Comparison of ENCODE assay signal across 21 mouse cellular contexts in the genomic region with DNA sequence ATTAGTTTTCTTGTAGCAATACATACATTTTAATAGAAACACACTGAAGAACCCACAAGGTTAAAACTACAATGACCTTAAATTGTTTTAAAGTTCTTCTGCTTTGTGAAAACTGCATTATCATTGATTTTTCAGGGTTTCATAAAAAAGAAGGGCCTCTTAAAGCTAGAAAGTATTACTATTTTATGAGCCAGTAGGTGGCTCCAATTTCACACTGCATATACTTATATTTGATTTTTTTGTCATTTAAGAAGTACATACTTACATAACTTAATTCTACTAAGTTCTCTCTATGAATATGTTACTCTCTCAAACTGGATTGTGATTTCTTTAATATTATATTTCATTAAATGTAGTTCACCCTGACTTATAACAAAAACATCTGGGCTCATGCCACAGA.
DNase-seq lines count a peak whose midpoint lies in the region; ATAC-seq and TF ChIP-seq lines count a peak whose summit lies in the region.
"Had no signal": no experiment of that assay in that cellular context is flagged by ENCODE, and none has a peak within 500 bp of the region (broad histone marks: within the 10 kb centered on the region; RNA-seq: fewer than 3 reads in every experiment).

No protein-coding gene starts in this region.

- H3K4me3 ChIP-seq in hindbrain, postnatal 0 days (ENCODE audit: low read length), result no peak overlapping the region
- no peak overlapping the region for H3K4me3 ChIP-seq in hindbrain, embryonic 16.5 days (ENCODE audit: low read length)
- H3K4me3 ChIP-seq in lung, postnatal 0 days (ENCODE audit: low read depth, low read length), result no peak overlapping the region
- H3K4me3 ChIP-seq in stomach, postnatal 0 days (ENCODE audit: low read depth, low read length), result no peak overlapping the region
- H3K4me3 ChIP-seq: forebrain, embryonic 15.5 days; hindbrain, embryonic 15.5 days; limb, embryonic 15.5 days; neural tube, embryonic 12.5 days had no signal

- TF ChIP-seq EP300 in lung, postnatal 0 days (IDR thresholded peaks at IDR 0.05), result no peak
- TF ChIP-seq EP300 in stomach, postnatal 0 days (optimal IDR thresholded peaks at IDR 0.05), result no peak

- DNase-seq in hindbrain, postnatal 0 days (ENCODE audit: low spot score), result peak; percentile 26
- DNase-seq in lung, postnatal 0 days (ENCODE audit: low spot score), result peak; percentile 9
- DNase-seq in lung, adult 18-20 months, result no peak
- DNase-seq in NIH3T3 (ENCODE audit: low read depth), result peak; percentile 59
- DNase-seq in stomach, postnatal 0 days (ENCODE audit: low spot score), result no peak
- no peak for DNase-seq in right cerebral cortex, postnatal 10 days (ENCODE audit: low spot score in 2 of 2)
- DNase-seq: adrenal gland, postnatal 25 days; cerebellum, adult 9-11 months; gastrocnemius, postnatal 36 days; heart, postnatal 36 days; kidney, adult 8-10 months; kidney, postnatal 36 days; thymus, postnatal 4 days had no signal

- no peaks in the 10 kb centered on the region for H3K27me3 ChIP-seq in hindbrain, postnatal 0 days (ENCODE audit: insufficient read depth, low read length)
- H3K27me3 ChIP-seq in hindbrain, embryonic 16.5 days (replicated peaks; ENCODE audit: control insufficient read depth, insufficient read depth, low read length), result no peaks in the 10 kb centered on the region
- H3K27me3 ChIP-seq in lung, postnatal 0 days (replicated peaks; ENCODE audit: insufficient read depth, low read length), result no peaks in the 10 kb centered on the region
- H3K27me3 ChIP-seq in stomach, postnatal 0 days (ENCODE audit: control insufficient read depth, insufficient read depth, low read length), result no peaks in the 10 kb centered on the region
- H3K27me3 ChIP-seq: forebrain, embryonic 15.5 days; hindbrain, embryonic 15.5 days; limb, embryonic 15.5 days; neural tube, embryonic 12.5 days; Patski had no signal

- H3K9me3 ChIP-seq in hindbrain, postnatal 0 days (ENCODE audit: low read length), result no peaks in the 10 kb centered on the region
- H3K9me3 ChIP-seq in hindbrain, embryonic 16.5 days (ENCODE audit: control insufficient read depth, low read length), result no peaks in the 10 kb centered on the region; the same call in 1 of the 2 replicates
- no peaks in the 10 kb centered on the region for H3K9me3 ChIP-seq in lung, postnatal 0 days (ENCODE audit: low read length)
- H3K9me3 ChIP-seq in stomach, postnatal 0 days (ENCODE audit: control insufficient read depth, low read length), result no peaks in the 10 kb centered on the region
- H3K9me3 ChIP-seq: forebrain, embryonic 15.5 days; hindbrain, embryonic 15.5 days; neural tube, embryonic 12.5 days had no signal

- peak; percentile 41 for TF ChIP-seq CTCF in hindbrain, postnatal 0 days (IDR thresholded peaks at IDR 0.05; ENCODE audit: low read depth)
- no peak for TF ChIP-seq CTCF in lung, postnatal 0 days (IDR thresholded peaks at IDR 0.05)
- peak; percentile 57 for TF ChIP-seq CTCF in stomach, postnatal 0 days (IDR thresholded peaks at IDR 0.05; ENCODE audit: low read depth)

- H3K4me1 ChIP-seq in hindbrain, postnatal 0 days (ENCODE audit: insufficient read depth, low read length), result no peaks in the 10 kb centered on the region
- no peaks in the 10 kb centered on the region for H3K4me1 ChIP-seq in hindbrain, embryonic 16.5 days (ENCODE audit: control insufficient read depth, insufficient read depth, low read depth, low read length)
- H3K4me1 ChIP-seq in lung, postnatal 0 days (ENCODE audit: insufficient read depth, low read depth, low read length), result no peaks in the 10 kb centered on the region
- H3K4me1 ChIP-seq in stomach, postnatal 0 days (replicated peaks; ENCODE audit: control insufficient read depth, insufficient read depth), result no peaks in the 10 kb centered on the region
- H3K4me1 ChIP-seq: forebrain, embryonic 15.5 days; hindbrain, embryonic 15.5 days; limb, embryonic 15.5 days; neural tube, embryonic 12.5 days had no signal

- no peak overlapping the region for H3K4me2 ChIP-seq in hindbrain, postnatal 0 days (ENCODE audit: low read depth, low read length)
- no peak overlapping the region for H3K4me2 ChIP-seq in hindbrain, embryonic 16.5 days (ENCODE audit: low read length)
- no peak overlapping the region for H3K4me2 ChIP-seq in lung, postnatal 0 days (replicated peaks; ENCODE audit: low read depth, low read length)
- no peak overlapping the region for H3K4me2 ChIP-seq in stomach, postnatal 0 days (replicated peaks; ENCODE audit: low read depth)
- H3K4me2 ChIP-seq: forebrain, embryonic 15.5 days; heart, embryonic 11.5 days; hindbrain, embryonic 15.5 days; limb, embryonic 15.5 days; neural tube, embryonic 12.5 days had no signal

- no peak overlapping the region for H3K27ac ChIP-seq in hindbrain, postnatal 0 days
- no peak overlapping the region for H3K27ac ChIP-seq in hindbrain, embryonic 16.5 days (ENCODE audit: low read depth, low read length)
- H3K27ac ChIP-seq in lung, postnatal 0 days (ENCODE audit: low read length), result no peak overlapping the region
- no peak overlapping the region for H3K27ac ChIP-seq in stomach, postnatal 0 days (replicated peaks)
- H3K27ac ChIP-seq: forebrain, embryonic 15.5 days; hindbrain, embryonic 15.5 days; limb, embryonic 15.5 days; neural tube, embryonic 12.5 days had no signal

- ATAC-seq in hindbrain, postnatal 0 days, result no peak
- no peak for ATAC-seq in hindbrain, embryonic 16.5 days
- ATAC-seq in lung, postnatal 0 days, result no peak
- ATAC-seq in stomach, postnatal 0 days (ENCODE audit: low FRiP score, low TSS enrichment), result no peak
- ATAC-seq: activated CD4-positive, CD25-positive, alpha-beta regulatory T cell, adult 4 months; forebrain, embryonic 15.5 days; Patski had no signal

- H3K9ac ChIP-seq in hindbrain, postnatal 0 days (replicated peaks; ENCODE audit: low read length), result no peak overlapping the region
- no peak overlapping the region for H3K9ac ChIP-seq in hindbrain, embryonic 16.5 days (ENCODE audit: low read depth, low read length)
- H3K9ac ChIP-seq in lung, postnatal 0 days (replicated peaks; ENCODE audit: low read depth), result no peak overlapping the region
- H3K9ac ChIP-seq in stomach, postnatal 0 days (ENCODE audit: low read length), result no peak overlapping the region
- H3K9ac ChIP-seq: forebrain, embryonic 15.5 days; hindbrain, embryonic 15.5 days; limb, embryonic 15.5 days; neural tube, embryonic 12.5 days had no signal

- no peaks in the 10 kb centered on the region for H3K36me3 ChIP-seq in hindbrain, postnatal 0 days (ENCODE audit: insufficient read depth, low read length)
- H3K36me3 ChIP-seq in hindbrain, embryonic 16.5 days (ENCODE audit: control insufficient read depth, insufficient read depth, low read length), result no peaks in the 10 kb centered on the region
- H3K36me3 ChIP-seq in lung, postnatal 0 days (ENCODE audit: insufficient read depth, low read length), result no peaks in the 10 kb centered on the region
- H3K36me3 ChIP-seq in stomach, postnatal 0 days (ENCODE audit: control insufficient read depth, insufficient read depth, low read length), result no peaks in the 10 kb centered on the region
- H3K36me3 ChIP-seq: forebrain, embryonic 15.5 days; hindbrain, embryonic 15.5 days; limb, embryonic 15.5 days; neural tube, embryonic 12.5 days had no signal

Comparison
In these comparisons a context has a peak if more than half of its experiments do, and no peak if none do; other contexts are left out.
1. DNase-seq: peak in hindbrain, postnatal 0 days (single experiment), lung, postnatal 0 days (single experiment) and NIH3T3 (single experiment); none in lung, adult 18-20 months (0 of 2), stomach, postnatal 0 days (single experiment) and right cerebral cortex, postnatal 10 days (0 of 2).